Mouse (Mus musculus) ovary, adult 18-20 months (tissue): ENCODE results near the gene S100a13.

Experiments used
- DNase-seq: peaks from one replicate; pipeline ENCODE4 v3.0.0; 2022; ENCODE audit warnings: low spot score, mixed read lengths

S100a13 gene

DNA sequence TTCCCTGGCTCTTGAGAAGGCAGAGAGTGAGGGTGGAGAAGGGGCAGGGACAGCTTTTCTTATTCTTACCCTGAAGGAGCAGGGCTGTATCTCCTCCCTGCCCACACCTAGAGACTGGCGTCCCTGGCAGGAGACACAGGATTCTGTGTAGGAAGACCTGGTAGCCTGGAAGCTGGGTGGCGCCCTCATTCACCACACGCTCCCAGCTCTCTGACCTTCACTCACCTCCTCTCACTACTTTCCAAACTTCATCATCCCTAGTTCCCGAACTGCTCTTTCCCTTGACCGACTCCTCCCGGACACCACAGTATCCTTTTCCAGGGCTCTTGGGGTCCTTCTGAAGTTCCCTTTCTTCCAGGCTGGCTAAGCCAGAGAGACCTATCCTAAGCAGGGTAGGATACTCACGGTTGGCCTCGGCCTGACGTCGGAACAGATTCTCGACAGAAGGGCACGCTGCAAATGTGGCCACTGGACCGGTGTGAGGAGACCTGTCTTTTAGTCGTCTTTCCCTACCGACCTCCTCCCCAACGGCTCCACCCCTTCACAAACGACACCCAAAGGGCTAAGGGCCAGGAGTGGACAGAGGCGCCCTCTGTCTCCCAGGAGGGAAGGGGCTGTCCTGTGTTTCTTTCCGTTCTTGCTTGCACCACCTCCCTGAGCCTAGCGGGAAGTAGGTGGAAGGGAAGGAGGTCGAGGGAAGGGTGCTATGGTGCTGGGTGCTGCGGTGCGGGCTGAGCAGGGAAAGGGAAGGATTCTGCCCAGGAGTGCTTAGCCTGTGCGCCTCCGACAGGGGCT is at the start of gene S100a13, which contains the start of gene S100a1:
Gene S100a13, plus strand, starts transcription at position 640 of the 795 bp plus-strand sequence.
Gene S100a1, minus strand, starts transcription at position 597 of the 795 bp plus-strand sequence.
- DNase-seq = peak; percentile 71

DNA sequence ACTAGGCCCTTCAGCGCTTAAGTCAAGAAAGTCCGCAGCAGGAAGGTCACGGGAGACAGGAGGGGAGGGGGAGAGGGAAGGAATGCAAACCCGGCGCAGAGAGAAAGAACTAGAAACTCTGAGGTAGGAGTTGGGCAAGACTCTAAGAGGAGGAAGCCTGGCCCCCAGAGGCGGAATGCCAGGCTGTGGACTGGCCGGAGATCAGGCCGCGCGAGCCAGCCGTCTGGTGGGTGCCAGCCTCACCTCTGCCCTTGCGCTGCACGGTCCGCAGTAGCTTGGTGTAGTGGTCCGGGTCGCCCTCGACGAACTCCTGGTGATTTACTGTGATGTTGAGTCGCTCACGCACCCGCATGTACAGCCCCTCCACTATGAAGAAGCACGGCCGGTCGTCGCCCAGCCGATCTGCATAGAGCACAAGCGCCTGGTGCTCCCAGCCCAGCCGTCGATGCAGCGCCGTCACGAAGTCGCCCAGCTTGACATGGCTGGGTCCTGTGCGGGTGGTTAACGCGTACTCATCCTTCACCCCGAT is 49.6 kb upstream of the S100a13 start:
- peak; percentile 35 for DNase-seq

- no peak for DNase-seq
Observed at GRCm38 (mm10) chr3:90465081-90465685, 49.1 kb upstream of the S100a13 start.

DNA sequence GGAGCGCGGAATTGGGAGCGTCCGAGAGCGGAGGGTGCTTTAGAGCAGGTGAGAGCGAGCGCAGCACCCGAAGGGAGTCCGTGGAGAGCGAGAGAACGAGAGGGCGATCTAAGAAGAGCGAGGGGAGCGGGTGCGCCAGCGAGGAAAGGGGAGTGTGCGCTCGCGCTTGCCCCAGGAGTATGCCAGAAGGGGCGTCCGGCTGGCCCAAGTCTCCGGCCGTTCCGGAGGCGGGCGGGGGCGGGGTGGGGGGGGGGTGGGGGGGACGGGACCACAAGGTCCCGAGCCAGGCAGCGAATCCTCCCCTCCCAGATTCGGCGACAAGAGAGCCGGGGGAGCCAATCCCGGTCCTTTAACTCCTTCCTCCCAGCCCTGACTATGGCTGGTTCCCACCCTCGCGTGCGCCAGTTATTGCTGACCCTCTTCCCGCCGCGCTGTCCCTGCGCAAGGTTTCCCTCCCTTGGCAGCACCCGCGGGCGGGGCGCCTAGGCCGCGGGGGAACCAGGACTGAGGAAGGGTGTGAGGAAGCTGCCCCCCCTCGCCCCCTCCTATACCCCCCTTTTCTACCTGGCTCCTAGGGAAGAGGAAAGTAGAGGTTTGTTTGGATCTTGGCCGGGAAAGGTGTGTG is 48.4 kb upstream of the S100a13 start, which contains the start of gene Npr1:
Gene Npr1, minus strand, starts transcription at position 181 of the 625 bp plus-strand sequence.
- DNase-seq = peak; percentile 52

DNA sequence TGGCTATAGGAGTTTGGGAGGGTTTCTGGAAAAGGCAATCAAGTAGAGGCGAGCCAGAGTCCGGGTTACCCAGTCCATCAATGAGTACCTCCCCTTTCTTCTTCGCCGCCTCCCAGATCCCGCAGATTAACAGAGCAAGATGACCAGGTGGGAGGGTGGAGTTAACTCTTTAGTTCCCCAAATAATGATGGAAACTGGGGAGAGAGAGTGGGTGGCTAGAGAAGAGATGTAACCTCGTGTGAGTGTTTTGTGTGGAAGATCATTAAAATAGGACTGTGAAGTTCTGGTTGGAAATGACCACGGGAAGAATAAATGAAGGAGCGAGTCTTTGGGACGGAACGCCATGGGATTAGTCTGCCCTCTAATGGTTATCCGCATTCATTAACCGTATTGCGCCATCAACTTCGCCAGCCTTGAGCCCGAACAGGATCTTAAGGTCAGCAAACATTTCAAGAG is 47.9 kb upstream of the S100a13 start:
- peak; percentile 57 for DNase-seq

DNA sequence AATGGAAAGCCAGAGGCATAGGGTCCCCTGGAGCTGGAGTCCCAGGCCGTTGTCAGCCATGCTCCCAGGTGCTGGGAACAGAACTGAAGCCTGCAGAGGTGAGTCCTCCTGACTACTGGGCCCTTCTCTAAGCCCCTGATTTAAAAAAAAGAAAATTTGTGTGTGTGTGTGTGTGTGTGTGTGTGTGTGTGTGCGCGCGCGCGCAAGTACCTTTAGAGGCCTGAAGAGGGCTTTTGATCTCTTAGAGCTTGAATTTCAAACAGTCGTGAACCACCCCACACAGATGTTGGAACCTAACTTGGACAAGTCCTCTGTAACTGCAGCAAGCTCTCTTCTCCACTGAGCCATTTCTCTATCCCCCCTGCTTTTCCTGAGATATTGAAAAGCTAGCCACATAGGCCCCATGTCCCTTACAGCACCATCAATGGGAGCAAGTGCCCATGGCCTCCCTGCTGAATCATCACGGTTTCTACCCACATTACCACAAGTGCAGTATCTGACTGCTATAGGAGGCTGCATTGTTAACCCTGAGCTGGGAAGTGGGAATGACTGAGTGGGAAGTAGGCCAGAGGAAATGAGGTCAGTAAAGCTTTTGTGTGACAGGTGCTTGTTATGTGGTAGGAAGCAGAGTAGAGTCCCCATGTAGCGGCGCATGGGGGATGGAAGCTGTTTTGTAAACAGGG is 46.5 kb upstream of the S100a13 start:
- DNase-seq = no peak

GRCm38 (mm10) chr3:90472213-90472612 is 42.0 kb upstream of the S100a13 start:
- DNase-seq = no peak

DNA sequence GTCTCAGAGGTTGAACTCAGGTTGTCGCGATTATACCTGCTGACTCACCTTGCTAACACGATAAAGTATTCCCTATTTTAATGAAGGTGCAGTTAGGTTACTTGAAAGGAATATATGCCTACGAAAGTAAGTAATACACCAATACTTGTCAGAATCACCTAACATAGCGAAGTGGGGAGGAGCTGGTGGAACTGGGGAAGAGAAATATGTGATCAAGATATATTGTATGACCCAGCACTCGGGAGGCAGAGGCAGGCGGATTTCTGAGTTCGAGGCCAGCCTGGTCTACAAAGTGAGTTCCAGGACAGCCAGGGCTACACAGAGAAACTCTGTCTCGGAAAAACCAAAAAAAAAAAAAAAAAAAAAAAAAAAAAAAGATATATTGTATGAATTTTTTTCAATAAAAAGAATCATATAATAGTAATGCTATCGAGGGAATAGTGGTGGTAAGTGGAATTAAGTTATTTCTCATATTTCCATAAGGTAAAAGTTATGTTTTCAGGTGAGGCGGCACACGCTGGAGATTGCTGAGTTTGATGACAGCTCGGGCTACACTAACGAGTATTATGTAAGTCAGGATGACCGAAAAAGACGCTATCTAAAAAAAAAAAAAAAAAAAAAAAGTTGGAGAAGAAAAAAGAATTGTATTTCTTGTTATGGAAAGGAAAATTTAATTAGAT is 38.9 kb upstream of the S100a13 start:
- DNase-seq = no peak

DNA sequence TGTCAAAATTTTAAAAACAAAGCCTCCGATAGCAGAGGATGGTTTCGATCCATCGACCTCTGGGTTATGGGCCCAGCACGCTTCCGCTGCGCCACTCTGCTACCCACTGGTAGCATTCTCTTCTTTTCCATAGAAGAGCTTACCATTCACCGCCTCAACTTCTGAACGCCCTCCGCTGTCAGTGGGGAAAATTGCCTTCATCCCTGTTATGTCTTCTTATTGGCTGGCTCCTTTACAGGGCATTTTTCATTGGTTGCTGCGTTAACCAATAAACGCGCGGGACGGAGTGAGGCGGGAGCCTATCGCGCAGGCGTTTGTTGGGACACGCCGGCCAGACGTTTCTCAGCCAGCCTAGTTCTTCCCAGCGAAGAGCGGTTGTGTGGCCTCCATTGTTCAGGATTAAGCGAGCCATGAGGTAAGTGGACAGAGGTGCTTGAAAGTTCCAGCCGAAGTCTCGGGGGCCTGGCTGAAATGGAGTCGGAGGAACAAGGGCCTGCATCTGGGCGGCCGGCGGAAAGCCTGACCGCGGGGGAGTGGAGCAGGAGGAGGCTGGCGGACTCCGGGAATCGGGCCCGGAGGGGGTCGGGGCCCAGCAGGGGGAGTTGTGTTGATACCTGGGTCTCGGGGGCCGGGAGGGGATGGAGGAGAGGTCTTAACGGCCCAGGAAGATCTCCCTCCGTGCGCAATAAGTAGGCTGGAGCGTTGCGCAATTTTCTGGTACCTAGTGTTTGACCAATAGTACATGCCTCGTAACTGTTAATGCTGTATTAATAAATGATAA is 38.2 kb upstream of the S100a13 start, which contains the start of gene Ilf2:
Gene Ilf2, plus strand, starts transcription at position 296 of the 781 bp plus-strand sequence.
- peak; percentile 92 for DNase-seq

DNA sequence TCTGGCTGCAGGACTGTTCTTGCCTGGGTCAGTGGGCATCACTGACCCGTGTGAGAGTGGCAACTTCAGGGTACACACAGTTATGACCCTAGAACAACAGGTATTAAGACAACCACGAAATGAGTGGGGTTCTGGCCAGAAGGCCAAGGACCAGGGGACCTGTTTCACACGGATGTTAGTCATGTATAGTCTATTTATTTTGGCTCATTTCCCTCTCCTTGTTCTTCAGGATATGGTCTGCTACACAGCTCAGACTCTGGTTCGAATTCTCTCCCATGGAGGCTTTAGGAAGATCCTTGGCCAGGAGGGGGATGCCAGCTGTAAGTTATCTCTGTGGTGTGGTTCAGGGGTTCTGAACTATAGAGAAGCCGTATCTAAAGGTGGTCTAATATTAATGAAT is 27.2 kb upstream of the S100a13 start:
- DNase-seq = no peak

DNA sequence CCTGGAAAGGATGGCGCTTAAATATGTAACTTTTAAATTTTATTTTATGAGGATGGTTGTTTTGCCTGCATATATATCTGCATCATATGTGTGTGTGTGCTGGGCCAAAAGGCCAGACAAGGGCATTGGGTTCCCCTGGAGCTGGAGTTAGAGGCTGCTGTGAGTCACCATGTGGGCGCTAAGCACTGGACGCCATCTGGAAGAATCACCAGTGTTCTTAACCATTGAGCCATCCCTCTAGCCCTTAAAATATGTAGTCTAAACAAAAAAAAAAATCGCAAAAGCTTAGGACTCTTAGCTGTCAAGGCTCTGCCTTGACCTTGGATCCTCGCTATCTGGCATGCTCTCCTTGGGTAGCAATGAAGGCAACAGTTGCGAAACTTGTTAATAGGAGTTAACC is 25.7 kb upstream of the S100a13 start:
- DNase-seq = no peak

DNA sequence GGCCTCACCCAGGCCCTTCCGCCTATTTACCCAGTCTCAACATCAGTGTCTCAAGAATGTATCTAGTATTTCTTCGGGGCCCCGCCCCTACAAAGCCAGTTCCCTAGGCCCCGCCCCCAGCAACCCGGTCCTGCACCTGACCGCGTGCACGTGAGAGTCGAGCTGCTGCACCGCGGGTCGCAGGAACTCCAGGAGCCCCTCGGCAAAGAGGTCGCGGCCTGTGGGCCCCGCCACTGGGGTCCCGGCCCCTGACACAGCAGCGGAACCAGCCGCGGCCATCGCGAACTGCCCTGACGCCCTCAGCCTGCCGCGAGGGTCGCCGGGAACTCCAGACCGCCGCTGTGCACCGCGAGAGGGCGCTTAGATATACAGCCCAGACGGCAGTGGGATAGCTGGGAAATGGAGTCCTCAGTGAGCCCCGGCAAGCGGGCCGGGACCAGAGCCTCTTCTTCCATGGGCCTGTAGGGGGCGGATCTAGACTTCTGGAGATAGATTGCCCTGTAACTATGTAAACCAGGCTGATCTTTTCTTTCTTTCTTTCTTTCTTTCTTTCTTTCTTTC is 23.5 kb upstream of the S100a13 start, which contains the start of gene Snapin:
Gene Snapin, minus strand, starts transcription at position 338 of the 561 bp plus-strand sequence.
- peak; percentile 92 for DNase-seq

DNA sequence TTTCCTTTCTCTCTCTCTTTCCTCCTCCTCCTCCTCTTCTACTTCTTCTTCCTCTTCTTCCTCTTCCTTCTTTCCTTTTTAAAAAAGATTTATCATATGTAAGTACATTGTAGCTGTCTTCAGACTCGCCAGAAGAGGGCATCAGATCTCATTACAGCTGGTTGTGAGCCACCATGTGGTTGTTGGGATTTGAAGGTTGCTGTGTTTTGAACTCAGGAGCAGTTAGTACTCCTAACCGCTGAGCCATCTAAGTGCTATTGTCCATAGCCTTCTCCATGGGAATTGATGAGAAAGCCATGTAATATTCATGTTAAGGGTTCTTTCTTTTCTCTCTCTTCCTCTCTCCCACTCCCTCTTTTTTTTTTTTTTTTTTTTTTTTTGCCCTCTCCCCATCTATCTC is 22.9 kb upstream of the S100a13 start:
- no peak for DNase-seq

DNA sequence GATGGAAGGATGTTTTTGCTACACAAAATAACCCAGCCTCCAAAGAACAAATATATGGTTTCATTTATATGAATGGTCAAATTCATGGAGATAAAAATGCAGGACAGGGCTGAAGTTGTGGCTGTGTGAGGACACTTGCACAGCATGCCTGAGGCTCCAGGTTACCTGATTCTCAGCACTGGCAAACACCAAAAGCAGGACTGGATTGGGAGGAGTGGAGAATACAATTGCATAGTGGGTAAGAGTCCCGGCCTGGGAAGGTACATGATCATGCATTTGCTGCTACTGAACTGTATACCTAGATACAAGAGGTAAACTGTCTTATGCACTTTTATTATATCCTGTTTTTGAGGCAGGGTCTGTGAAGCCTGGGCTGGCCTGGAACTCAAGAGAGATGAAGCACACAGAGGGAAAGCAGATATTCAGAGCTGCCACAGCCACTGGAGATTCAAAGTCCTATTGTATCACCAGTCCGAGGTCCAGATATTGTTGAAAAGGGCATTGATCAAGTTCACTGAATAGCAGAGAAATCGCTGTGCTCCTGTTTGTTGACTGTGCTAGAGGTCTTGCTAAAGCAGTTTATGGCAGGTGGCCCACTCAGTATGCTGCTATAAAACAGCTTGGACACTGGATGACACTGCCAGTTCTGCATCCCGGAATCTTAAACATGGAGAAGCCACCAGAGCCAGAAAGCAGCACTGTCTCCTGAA is 20.2 kb upstream of the S100a13 start:
- no peak for DNase-seq

GRCm38 (mm10) chr3:90495850-90496525 is 18.2 kb upstream of the S100a13 start:
- DNase-seq = no peak

DNA sequence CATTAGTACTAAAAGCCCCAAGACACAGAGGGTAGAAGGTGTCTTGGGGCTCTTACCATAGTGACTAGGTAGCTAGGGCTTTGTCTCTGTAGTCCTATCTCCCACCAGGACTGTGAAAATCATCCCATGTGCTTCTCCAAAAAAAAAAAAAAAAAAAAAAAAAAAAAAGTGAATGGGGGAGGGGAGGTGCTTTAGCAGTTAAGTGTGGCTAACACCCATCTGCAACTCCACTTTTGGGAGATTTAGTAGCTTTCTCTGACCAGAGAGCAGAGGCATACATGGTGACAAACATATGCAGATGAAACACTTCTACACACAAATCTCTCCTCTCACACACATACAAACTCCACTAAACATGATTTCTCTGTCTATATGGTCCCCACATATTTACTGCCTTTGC is 16.6 kb upstream of the S100a13 start:
- DNase-seq = no peak

DNA sequence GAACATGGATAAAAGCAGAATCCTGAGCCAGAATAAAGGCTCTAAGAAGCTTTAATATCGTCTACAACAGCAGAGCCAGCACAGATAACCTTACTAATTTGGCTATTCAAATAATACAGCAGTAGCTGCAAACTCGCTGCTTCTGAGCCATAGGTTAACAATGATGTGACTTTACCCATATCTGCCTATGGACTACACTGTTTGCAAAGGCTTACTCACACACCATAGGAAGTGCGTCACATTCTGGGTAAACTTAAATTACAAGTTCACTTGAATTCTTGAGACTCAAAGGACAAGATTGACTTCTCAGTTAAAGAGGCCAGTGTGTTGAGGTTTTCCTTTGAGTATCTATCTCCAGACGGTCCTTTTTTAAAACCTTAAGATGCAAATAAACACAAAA is 10.8 kb upstream of the S100a13 start:
- DNase-seq = no peak

DNA sequence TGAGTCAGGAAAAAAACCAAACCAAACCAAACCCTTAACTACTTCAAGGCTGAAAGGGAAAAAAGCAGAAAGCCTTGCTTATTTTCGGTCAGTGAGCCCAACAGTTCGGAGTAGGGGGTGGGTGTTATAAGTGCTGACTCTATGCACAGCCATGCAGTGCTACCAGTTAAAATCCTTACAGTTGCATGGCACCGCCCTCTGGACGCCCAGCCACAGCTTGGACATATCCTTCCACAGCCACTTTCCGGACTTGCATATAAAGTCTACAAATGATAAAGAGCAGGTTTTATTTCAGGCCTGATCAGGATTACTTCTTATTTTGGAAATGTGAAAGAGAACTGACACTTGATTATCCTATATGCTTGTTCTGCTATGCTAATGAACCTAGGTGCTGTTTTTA is 9.0 kb upstream of the S100a13 start:
- no peak for DNase-seq

DNA sequence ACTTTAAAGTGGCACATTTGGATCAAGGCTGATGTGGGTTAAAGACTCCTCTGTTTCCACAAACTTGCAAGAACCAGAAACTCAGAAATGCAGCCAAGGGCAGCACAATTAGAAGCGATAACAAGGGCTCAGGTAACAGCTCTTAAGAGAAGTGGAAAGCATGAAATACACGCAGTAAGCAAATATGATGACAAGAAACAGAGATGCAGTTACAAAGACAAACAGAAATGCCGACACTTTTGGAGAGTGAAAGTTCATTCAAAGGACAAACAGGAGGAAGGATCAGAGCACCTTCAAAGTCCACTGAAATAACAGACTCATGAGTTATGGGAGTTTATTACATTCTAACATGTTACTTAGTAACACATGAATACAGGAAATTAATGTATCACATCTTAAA is 7.9 kb upstream of the S100a13 start:
- DNase-seq = no peak
